Mouse (Mus musculus): Measurements from ENCODE around the gene Vmn2r114. TPM values are rescaled to one million over a fixed set of nuclear protein-coding genes. Genes with fewer than 3 reads are reported as not detected.
"Not testable (repeated sequence)": the region's sequence is repeated elsewhere in the genome, so short reads cannot be mapped to it uniquely, and the experiment has no call there.

Vmn2r114 gene
- 0.01 TPM in 1 of 2 replicates, not detected in the other for polyA plus RNA-seq (2015; fragmentation: Nextera tagmentation; extraction: Ambion mirVana)

GRCm38 (mm10) chr17:23312437-23312836, at the start of gene Vmn2r114:
Vmn2r114 (minus strand) TSS chr17:23312537.
- H3K4me3 ChIP-seq (ENCODE audit: low read depth, low read length); H3K9ac ChIP-seq (ENCODE audit: low read length); H3K27me3 ChIP-seq (ENCODE audit: control insufficient read depth, insufficient read depth, low read length); H3K36me3 ChIP-seq (ENCODE audit: control insufficient read depth, insufficient read depth, low read length); DNase-seq (ENCODE audit: low spot score); H3K4me1 ChIP-seq (replicated peaks; ENCODE audit: control insufficient read depth, insufficient read depth); H3K4me2 ChIP-seq (replicated peaks; ENCODE audit: low read depth); ATAC-seq (ENCODE audit: low FRiP score, low TSS enrichment); H3K27ac ChIP-seq (replicated peaks); H3K9me3 ChIP-seq (ENCODE audit: control insufficient read depth, low read length): not testable (repeated sequence)
- WGBS: 65% methylated on average over 2 of the region's 2 CpGs

GRCm38 (mm10) chr17:23351644-23352043, 39.3 kb upstream of the Vmn2r114 start:
- Histone ChIP-seq H3K9me3 (ENCODE audit: control insufficient read depth, low read length) (no peaks in the 10 kb centered on the region), H3K27ac (replicated peaks) (no peak overlapping the region), H3K27me3 (ENCODE audit: control insufficient read depth, insufficient read depth, low read length) (no peaks in the 10 kb centered on the region), H3K36me3 (ENCODE audit: control insufficient read depth, insufficient read depth, low read length) (no peaks in the 10 kb centered on the region), H3K9ac (ENCODE audit: low read length) (no peak overlapping the region), H3K4me3 (ENCODE audit: low read depth, low read length) (no peak overlapping the region), H3K4me1 (replicated peaks; ENCODE audit: control insufficient read depth, insufficient read depth) (no peaks in the 10 kb centered on the region), H3K4me2 (replicated peaks; ENCODE audit: low read depth) (no peak overlapping the region)
- WGBS: 38% methylated on average over 1 of the region's 1 CpGs
- no peak for DNase-seq (ENCODE audit: low spot score)
- TF ChIP-seq EP300 (optimal IDR thresholded peaks at IDR 0.05): no peak
- TF ChIP-seq CTCF (IDR thresholded peaks at IDR 0.05; ENCODE audit: low read depth): no peak
- ATAC-seq (ENCODE audit: low FRiP score, low TSS enrichment): no peak

- H3K27me3 ChIP-seq (ENCODE audit: control insufficient read depth, insufficient read depth, low read length); DNase-seq (ENCODE audit: low spot score); H3K36me3 ChIP-seq (ENCODE audit: control insufficient read depth, insufficient read depth, low read length); H3K4me3 ChIP-seq (ENCODE audit: low read depth, low read length); H3K9ac ChIP-seq (ENCODE audit: low read length); H3K27ac ChIP-seq (replicated peaks); H3K4me2 ChIP-seq (replicated peaks; ENCODE audit: low read depth); ATAC-seq (ENCODE audit: low FRiP score, low TSS enrichment); H3K4me1 ChIP-seq (replicated peaks; ENCODE audit: control insufficient read depth, insufficient read depth); H3K9me3 ChIP-seq (ENCODE audit: control insufficient read depth, low read length): not testable (repeated sequence)
- WGBS: 63% methylated on average over 2 of the region's 2 CpGs
Observed at GRCm38 (mm10) chr17:23343441-23343840, 31.1 kb upstream of the Vmn2r114 start, which contains the start of gene Vmn2r115. Vmn2r115 (plus strand) TSS chr17:23343741.

GRCm38 (mm10) chr17:23330657-23331056, 18.3 kb upstream of the Vmn2r114 start:
- no peak for ATAC-seq (ENCODE audit: low FRiP score, low TSS enrichment)
- 74% methylated on average over 6 of the region's 6 CpGs for WGBS
- no peak overlapping the region for H3K9ac ChIP-seq (ENCODE audit: low read length)

More at GRCm38 (mm10) chr17:23330657-23331056, 18.3 kb upstream of the Vmn2r114 start:
- no peak for DNase-seq (ENCODE audit: low spot score)
- peaks cover 4% of the 10 kb centered on the region; the same call in 1 of the 2 replicates for H3K9me3 ChIP-seq (ENCODE audit: control insufficient read depth, low read length)
- H3K4me3 ChIP-seq (ENCODE audit: low read depth, low read length): no peak overlapping the region
- no peak overlapping the region for H3K27ac ChIP-seq (replicated peaks)
- no peaks in the 10 kb centered on the region for H3K4me1 ChIP-seq (replicated peaks; ENCODE audit: control insufficient read depth, insufficient read depth)
- no peaks in the 10 kb centered on the region for H3K27me3 ChIP-seq (ENCODE audit: control insufficient read depth, insufficient read depth, low read length)
- no peaks in the 10 kb centered on the region for H3K36me3 ChIP-seq (ENCODE audit: control insufficient read depth, insufficient read depth, low read length)
- no peak overlapping the region for H3K4me2 ChIP-seq (replicated peaks; ENCODE audit: low read depth)
- TF ChIP-seq CTCF (IDR thresholded peaks at IDR 0.05; ENCODE audit: low read depth) (no peak), EP300 (optimal IDR thresholded peaks at IDR 0.05) (no peak)

Other genes with a start within 250 kb of the Vmn2r114 start
- 4.1 and 5.5 TPM in 2 replicates for gene Zfp40, start 119.3 kb downstream of the Vmn2r114 start, polyA plus RNA-seq (2015; fragmentation: Nextera tagmentation; extraction: Ambion mirVana)
- gene Vmn2r115, start 31.2 kb upstream of the Vmn2r114 start, polyA plus RNA-seq (2015; fragmentation: Nextera tagmentation; extraction: Ambion mirVana): 0.01 TPM in 1 of 2 replicates, not detected in the other
- gene Vmn2r116, start 72.1 kb upstream of the Vmn2r114 start, polyA plus RNA-seq (2015; fragmentation: Nextera tagmentation; extraction: Ambion mirVana): not detected in 2 replicates
- gene Vmn2r117, start 167.2 kb upstream of the Vmn2r114 start, polyA plus RNA-seq (2015; fragmentation: Nextera tagmentation; extraction: Ambion mirVana): not detected in 2 replicates

Measured in stomach, postnatal 0 days (tissue).